Mouse (Mus musculus) intestine, postnatal 0 days (tissue): ENCODE data around the gene Aspscr1. TPM values are rescaled to one million over a fixed set of nuclear protein-coding genes. Genes with fewer than 3 reads are reported as not detected.

Source experiments
- ATAC-seq: fragments of 200-750 bp; cut with Nextera tagmentation; 2 replicates; pipeline ENCODE4 v1.8.0; 2017; ENCODE audit warnings: mild to moderate bottlenecking, moderate TSS enrichment, moderate library complexity
- H3K27ac ChIP-seq: fragments of 300-500 bp; sonication (generic); 2 replicates; pipeline ENCODE4 v1.5.1; 2014; ENCODE audit warnings: mild to moderate bottlenecking, low read depth, low read length, moderate library complexity
- H3K27me3 ChIP-seq: fragments of 300-500 bp; sonication (generic); replicated peaks from 2 replicates; pipeline ENCODE4 v1.6.1; 2014; ENCODE audit warnings: low read length, mixed read lengths; ENCODE audit not compliant: control insufficient read depth, insufficient read depth
- H3K36me3 ChIP-seq: fragments of 300-500 bp; sonication (generic); 2 replicates; pipeline ENCODE4 v1.6.1; 2014; ENCODE audit warnings: mild to moderate bottlenecking, moderate library complexity; ENCODE audit not compliant: control insufficient read depth, insufficient read depth
- H3K4me1 ChIP-seq: fragments of 300-500 bp; sonication (generic); replicated peaks from 2 replicates; pipeline ENCODE4 v1.6.1; 2014; ENCODE audit warnings: antibody characterized with exemption, low read length, mixed read lengths; ENCODE audit not compliant: control insufficient read depth, insufficient read depth
- H3K4me2 ChIP-seq: fragments of 300-500 bp; sonication (generic); replicated peaks from 2 replicates; pipeline ENCODE4 v1.6.1; 2014; ENCODE audit warnings: low read depth, mild to moderate bottlenecking, moderate library complexity
- H3K4me3 ChIP-seq: fragments of 300-500 bp; sonication (generic); 2 replicates; pipeline ENCODE4 v1.5.1; 2014; ENCODE audit warnings: low read depth, low read length
- H3K9ac ChIP-seq: fragments of 300-500 bp; sonication (generic); 2 replicates; pipeline ENCODE4 v1.6.1; 2014; ENCODE audit warnings: mild to moderate bottlenecking, low read depth, low read length
- H3K9me3 ChIP-seq: fragments of 300-500 bp; sonication (generic); 2 replicates; pipeline ENCODE4 v1.6.1; 2016; ENCODE audit warnings: mixed run types; ENCODE audit not compliant: control insufficient read depth
- CTCF ChIP-seq: sonication (generic); IDR thresholded peaks from 2 replicates; pipeline ENCODE4 v1.5.1; 2016; ENCODE audit warnings: low read depth, mild to moderate bottlenecking, control low read depth, antibody characterized with exemption, moderate library complexity
- WGBS: fragments of 180-500 bp; shearing (Covaris S2); extraction: QIAGEN DNeasy Blood & Tissue Kit; methylation state at CpG from one replicate; pipeline ENCODE4 v1.1.7; 2014; 5-methylcytosine and 5-hydroxymethylcytosine counted together
- polyA plus RNA-seq: library from polyadenylated mRNA; unstranded; fragments of >200 nt; fragmentation: Nextera tagmentation; extraction: Ambion mirVana; gene quantifications from 2 replicates; pipeline ENCODE4 v1.2.1, GENCODE M21; 2015

The Aspscr1 gene
- polyA plus RNA-seq, 1 experiment from 2014 or later, result 105 TPM

GRCm38 (mm10) chr11:120715131-120715530, 42.4 kb downstream of the Aspscr1 start:
- Histone ChIP-seq H3K9me3 (no peaks in the 10 kb centered on the region), H3K27ac (no peak overlapping the region), H3K27me3 (no peaks in the 10 kb centered on the region), H3K36me3 (peaks cover 49% of the 10 kb centered on the region), H3K4me2 (peak overlapping the region; percentile 96; the same call in 1 of the 2 replicates), H3K4me1 (peaks cover 7% of the 10 kb centered on the region), H3K4me3 (no peak overlapping the region), H3K9ac (no peak overlapping the region)
- WGBS, result 90% methylated on average over 9 of the region's 9 CpGs
- no peak for ATAC-seq
- no peak for TF ChIP-seq CTCF

GRCm38 (mm10) chr11:120719242-120719641, 46.5 kb downstream of the Aspscr1 start:
- H3K4me1 ChIP-seq, result peaks cover 18% of the 10 kb centered on the region
- no peak for TF ChIP-seq CTCF
- H3K27ac ChIP-seq, result no peak overlapping the region
- no peak overlapping the region for H3K9ac ChIP-seq
- no peak overlapping the region for H3K4me2 ChIP-seq
- H3K27me3 ChIP-seq, result no peaks in the 10 kb centered on the region
- no peak for ATAC-seq
- 91% methylated on average over 9 of the region's 9 CpGs for whole genome bisulfite sequencing
- peaks cover 36% of the 10 kb centered on the region for H3K36me3 ChIP-seq
- H3K4me3 ChIP-seq, result no peak overlapping the region
- no peaks in the 10 kb centered on the region for H3K9me3 ChIP-seq

- no peak overlapping the region for H3K4me2 ChIP-seq
- 0 out of 2 replicates have a peak, but pooled peaks cover 13% of the 10 kb centered on the region for H3K4me1 ChIP-seq
- no peak for ATAC-seq
- H3K9ac ChIP-seq, result no peak overlapping the region
- no peak overlapping the region for H3K27ac ChIP-seq
- TF ChIP-seq CTCF, result no peak
- no peaks in the 10 kb centered on the region for H3K27me3 ChIP-seq
- no peaks in the 10 kb centered on the region for H3K9me3 ChIP-seq
- WGBS, result 90% methylated on average over 13 of the region's 13 CpGs
- H3K36me3 ChIP-seq, result peaks cover 38% of the 10 kb centered on the region
- no peak overlapping the region for H3K4me3 ChIP-seq
These were observed 47.1 kb downstream of the Aspscr1 start for GRCm38 (mm10) chr11:120719841-120720376.

- H3K4me2 ChIP-seq, result peak overlapping the region; percentile 95
- peak; percentile 96 for TF ChIP-seq CTCF
- peak; percentile 48 for ATAC-seq
- H3K27me3 ChIP-seq, result no peaks in the 10 kb centered on the region
- H3K4me3 ChIP-seq, result peak overlapping the region; percentile 50; the same call in 1 of the 2 replicates
- no peak overlapping the region for H3K9ac ChIP-seq
- H3K36me3 ChIP-seq, result peaks cover 38% of the 10 kb centered on the region
- WGBS, result 17% methylated on average over 17 of the region's 17 CpGs
- no peak overlapping the region for H3K27ac ChIP-seq
- no peaks in the 10 kb centered on the region for H3K9me3 ChIP-seq
- H3K4me1 ChIP-seq, result 0 out of 2 replicates have a peak, but pooled peaks cover 13% of the 10 kb centered on the region
These were observed 47.7 kb downstream of the Aspscr1 start for GRCm38 (mm10) chr11:120720450-120720849.

- H3K4me3 ChIP-seq, result peak within 1 kb of the TSS; percentile 50
- no peaks in the 10 kb centered on the region for H3K9me3 ChIP-seq
- peak within 1 kb of the TSS; percentile 66 for H3K9ac ChIP-seq
- H3K4me1 ChIP-seq, result 0 out of 2 replicates have a peak, but pooled peaks cover 16% of the 10 kb centered on the region
- H3K27me3 ChIP-seq, result no peaks in the 10 kb centered on the region
- WGBS, result under 1% methylated on average over 86 of the region's 90 CpGs
- H3K27ac ChIP-seq, result no peak within 1 kb of the TSS
- H3K36me3 ChIP-seq, result peaks cover 37% of the 10 kb centered on the region
- peak; percentile 56 for ATAC-seq
- no peak for TF ChIP-seq CTCF
- peak within 1 kb of the TSS; percentile 95 for H3K4me2 ChIP-seq
These were observed 48.6 kb downstream of the Aspscr1 start, which contains the start of gene Rac3 for GRCm38 (mm10) chr11:120721124-120722066. Gene Rac3, plus strand, starts transcription at chr11:120721470.

- Histone ChIP-seq H3K27me3 (no peaks in the 10 kb centered on the region), H3K9ac (0 out of 2 replicates have a peak overlapping the region, but pooled peaks have one; percentile 66), H3K36me3 (peaks cover 32% of the 10 kb centered on the region), H3K9me3 (no peaks in the 10 kb centered on the region), H3K4me1 (0 out of 2 replicates have a peak, but pooled peaks cover 17% of the 10 kb centered on the region), H3K4me3 (peak overlapping the region; percentile 50), H3K4me2 (peak overlapping the region; percentile 95), H3K27ac (no peak overlapping the region)
- WGBS, result 21% methylated on average over 21 of the region's 21 CpGs
- peak; percentile 42 for TF ChIP-seq CTCF
- ATAC-seq, result peak; percentile 4; the same call in 1 of the 2 replicates
These were observed 49.4 kb downstream of the Aspscr1 start for GRCm38 (mm10) chr11:120722067-120722630.
